ENCODE assay signal across 8 mouse cellular contexts in the genomic region with DNA sequence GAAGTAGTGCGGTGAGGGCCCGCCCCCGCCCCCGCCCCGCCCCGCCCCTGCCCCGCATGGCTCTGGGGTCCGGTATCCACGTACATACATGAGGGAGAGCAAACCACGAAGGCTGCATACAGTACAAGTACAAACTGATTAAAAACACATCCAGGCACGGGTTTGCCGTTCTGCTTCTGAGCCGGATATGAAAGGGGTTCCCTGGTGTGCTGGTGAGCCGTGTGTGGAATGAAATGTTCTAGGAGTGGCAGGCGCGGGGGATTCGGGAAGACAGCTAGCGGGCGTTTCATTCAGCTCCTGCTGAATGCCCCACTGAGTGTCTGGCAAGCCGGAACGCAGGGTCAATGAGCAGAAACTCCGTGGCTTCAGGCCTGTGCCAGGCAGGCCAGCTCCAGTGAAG. TPM values are rescaled to one million over a fixed set of nuclear protein-coding genes. Genes with fewer than 3 reads are reported as not detected.
DNase-seq lines count a peak whose midpoint lies in the region; ATAC-seq lines count a peak whose summit lies in the region.
"Had no signal": no experiment of that assay in that cellular context is flagged by ENCODE, and none has a peak within 500 bp of the region (broad histone marks: within the 10 kb centered on the region; RNA-seq: fewer than 3 reads in every experiment).

No protein-coding gene starts in this region.

- under 1% methylated on average over 21 of the region's 22 CpGs for WGBS in hindbrain, embryonic 16.5 days
- WGBS in midbrain, embryonic 14.5 days: 1% methylated on average over 22 of the region's 22 CpGs

- ATAC-seq in hindbrain, embryonic 16.5 days: peak; percentile 77
- 0 out of 2 replicates have a peak, but pooled peaks have one; percentile 40 for ATAC-seq in midbrain, embryonic 14.5 days (ENCODE audit: low FRiP score, low TSS enrichment)
- ATAC-seq in activated CD4-positive, CD25-positive, alpha-beta regulatory T cell, adult 4 months: no peak

- peak overlapping the region; percentile 69 for H3K4me2 ChIP-seq in hindbrain, embryonic 16.5 days (ENCODE audit: low read length)
- H3K4me2 ChIP-seq in midbrain, embryonic 14.5 days (ENCODE audit: low read length): peak overlapping the region; percentile 62

- peak; percentile 62 to 63 for DNase-seq in left cerebral cortex, postnatal 14 days (ENCODE audit: low spot score in 2 of 2)
- DNase-seq in left cerebral cortex, adult 9 months (ENCODE audit: low spot score in 2 of 2): no peak
- peak; percentile 52 for DNase-seq in embryo, embryonic 11 days
- peak; percentile 84 for DNase-seq in midbrain, embryonic 14.5 days
- no peak for DNase-seq in spleen, postnatal 4 days (ENCODE audit: low spot score in 2 of 2)

- peak overlapping the region; percentile 51 for H3K27ac ChIP-seq in hindbrain, embryonic 16.5 days (ENCODE audit: low read depth, low read length)
- peak overlapping the region; percentile 60; the same call in 1 of the 2 replicates for H3K27ac ChIP-seq in midbrain, embryonic 14.5 days (replicated peaks; ENCODE audit: low read depth, low read length)
- H3K27ac ChIP-seq: macrophage had no signal

- H3K36me3 ChIP-seq in hindbrain, embryonic 16.5 days (ENCODE audit: control insufficient read depth, insufficient read depth, low read length): no peaks in the 10 kb centered on the region
- H3K36me3 ChIP-seq in midbrain, embryonic 14.5 days (ENCODE audit: control insufficient read depth, insufficient read depth, low read length): no peaks in the 10 kb centered on the region

- peaks cover 15% of the 10 kb centered on the region for H3K4me1 ChIP-seq in hindbrain, embryonic 16.5 days (ENCODE audit: control insufficient read depth, insufficient read depth, low read depth, low read length)
- peaks cover 17% of the 10 kb centered on the region for H3K4me1 ChIP-seq in midbrain, embryonic 14.5 days (ENCODE audit: control insufficient read depth, insufficient read depth, low read length)

- H3K9me3 ChIP-seq in hindbrain, embryonic 16.5 days (ENCODE audit: control insufficient read depth, low read length): no peaks in the 10 kb centered on the region
- H3K9me3 ChIP-seq in midbrain, embryonic 14.5 days (ENCODE audit: control insufficient read depth, low read length): no peaks in the 10 kb centered on the region

- H3K9ac ChIP-seq in hindbrain, embryonic 16.5 days (ENCODE audit: low read depth, low read length): peak overlapping the region; percentile 46
- peak overlapping the region; percentile 39 for H3K9ac ChIP-seq in midbrain, embryonic 14.5 days (replicated peaks; ENCODE audit: low read length)

- H3K27me3 ChIP-seq in hindbrain, embryonic 16.5 days (replicated peaks; ENCODE audit: control insufficient read depth, insufficient read depth, low read length): no peaks in the 10 kb centered on the region
- H3K27me3 ChIP-seq in midbrain, embryonic 14.5 days (ENCODE audit: control insufficient read depth, insufficient read depth, low read length): peaks cover 8% of the 10 kb centered on the region; the same call in 1 of the 2 replicates

- H3K4me3 ChIP-seq in hindbrain, embryonic 16.5 days (ENCODE audit: low read length): peak overlapping the region; percentile 36
- H3K4me3 ChIP-seq in midbrain, embryonic 14.5 days (replicated peaks; ENCODE audit: low read depth, low read length): peak overlapping the region; percentile 28

- intact Hi-C loops in left cerebral cortex, postnatal 14 days (cut with DNase I): loop anchor here (5.0 to 10.0 kb wide), 2 partner anchors 138 to 166 kb away; partner anchors contain the start of genes Gm29666 and Nup50

RNA-seq across cellular contexts. Expression of gene Arhgap8, which starts 36.6 kb away (rescaled TPM):
- under 1 TPM in 1 of 2 experiments, not detected in 1; 0.40 TPM for total RNA-seq in left cerebral cortex, postnatal 14 days (2021)
- 0.61 and 0.96 TPM in 2 replicates for polyA plus RNA-seq in hindbrain, embryonic 16.5 days (2015; fragmentation: Nextera tagmentation; extraction: Ambion mirVana)
- polyA plus RNA-seq in midbrain, embryonic 14.5 days (2014; fragmentation: Nextera tagmentation; extraction: Ambion mirVana): 0.46 TPM in 1 of 2 replicates, not detected in the other
- not detected for polyA plus RNA-seq in activated CD4-positive, CD25-positive, alpha-beta regulatory T cell, adult 4 months (2017; shearing (Covaris generic))
- polyA plus RNA-seq: macrophage had no signal

Comparison
In these comparisons a context has a peak if more than half of its experiments do, and no peak if none do; other contexts are left out.
1. DNase-seq: peak in left cerebral cortex, postnatal 14 days (2 of 2), embryo, embryonic 11 days (single experiment) and midbrain, embryonic 14.5 days (single experiment); none in left cerebral cortex, adult 9 months (0 of 2) and spleen, postnatal 4 days (0 of 2).